Mouse (Mus musculus): ENCODE measurements at regions not wholly inside any gene's neighbourhood (a gene's known extent, or its start where the extent isn't known, plus 50 kb on each side); places are given as distances from the start of the nearest gene placed in this dataset.

GRCm38 (mm10) chr13:107720874-107721574 lies 323.2 kb upstream of the Smim15 start:
- Histone ChIP-seq H3K36me3 (ENCODE audit: insufficient read depth, low read length) (peaks cover 8% of the 10 kb centered on the region; the same call in 1 of the 2 replicates), H3K4me3 (ENCODE audit: low read length) (no peak overlapping the region), H3K9me3 (ENCODE audit: low read length) (no peaks in the 10 kb centered on the region), H3K27ac (ENCODE audit: low read length) (no peak overlapping the region), H3K27me3 (ENCODE audit: insufficient read depth, low read length) (no peaks in the 10 kb centered on the region), H3K9ac (replicated peaks; ENCODE audit: low read length) (no peak overlapping the region), H3K4me2 (replicated peaks; ENCODE audit: low read depth, low read length) (no peak overlapping the region), H3K4me1 (ENCODE audit: insufficient read depth, low read length) (0 out of 2 replicates have a peak, but pooled peaks cover 3% of the 10 kb centered on the region)
- ATAC-seq (ENCODE audit: low FRiP score, low TSS enrichment) = no peak
- 64% methylated on average over 8 of the region's 8 CpGs for WGBS

GRCm38 (mm10) chr13:107718973-107719620 lies 325.1 kb upstream of the Smim15 start:
- H3K4me1 ChIP-seq (ENCODE audit: insufficient read depth, low read length) = 0 out of 2 replicates have a peak, but pooled peaks cover 3% of the 10 kb centered on the region
- no peak for ATAC-seq (ENCODE audit: low FRiP score, low TSS enrichment)
- no peak overlapping the region for H3K27ac ChIP-seq (ENCODE audit: low read length)

GRCm38 (mm10) chr13:107715616-107716015 lies 328.6 kb upstream of the Smim15 start:
- Histone ChIP-seq H3K9ac (replicated peaks; ENCODE audit: low read length) (no peak overlapping the region), H3K27ac (ENCODE audit: low read length) (no peak overlapping the region), H3K4me2 (replicated peaks; ENCODE audit: low read depth, low read length) (no peak overlapping the region), H3K4me1 (ENCODE audit: insufficient read depth, low read length) (no peaks in the 10 kb centered on the region), H3K27me3 (ENCODE audit: insufficient read depth, low read length) (no peaks in the 10 kb centered on the region), H3K4me3 (ENCODE audit: low read length) (no peak overlapping the region), H3K9me3 (ENCODE audit: low read length) (no peaks in the 10 kb centered on the region), H3K36me3 (ENCODE audit: insufficient read depth, low read length) (no peaks in the 10 kb centered on the region)
- no peak for ATAC-seq (ENCODE audit: low FRiP score, low TSS enrichment)
- 84% methylated on average over 4 of the region's 4 CpGs for WGBS

More at GRCm38 (mm10) chr13:107718973-107719620, 325.1 kb upstream of the Smim15 start:
- H3K36me3 ChIP-seq (ENCODE audit: insufficient read depth, low read length) = no peaks in the 10 kb centered on the region
- H3K4me2 ChIP-seq (replicated peaks; ENCODE audit: low read depth, low read length) = no peak overlapping the region
- no peak overlapping the region for H3K9ac ChIP-seq (replicated peaks; ENCODE audit: low read length)
- no peaks in the 10 kb centered on the region for H3K9me3 ChIP-seq (ENCODE audit: low read length)
- H3K4me3 ChIP-seq (ENCODE audit: low read length) = no peak overlapping the region
- 60% methylated on average over 14 of the region's 14 CpGs for WGBS
- H3K27me3 ChIP-seq (ENCODE audit: insufficient read depth, low read length) = no peaks in the 10 kb centered on the region

- ATAC-seq (ENCODE audit: low FRiP score, low TSS enrichment) = no peak
- 46% methylated on average over 1 of the region's 1 CpGs for WGBS
- H3K4me1 ChIP-seq (ENCODE audit: insufficient read depth, low read length) = no peaks in the 10 kb centered on the region
These were observed 330.2 kb upstream of the Smim15 start for GRCm38 (mm10) chr13:107714001-107714400.

GRCm38 (mm10) chr13:107711341-107711994 lies 332.8 kb upstream of the Smim15 start:
- 82% methylated on average over 4 of the region's 4 CpGs for WGBS
- ATAC-seq (ENCODE audit: low FRiP score, low TSS enrichment) = no peak
- no peak overlapping the region for H3K4me3 ChIP-seq (ENCODE audit: low read length)
- H3K36me3 ChIP-seq (ENCODE audit: insufficient read depth, low read length) = no peaks in the 10 kb centered on the region
- H3K27ac ChIP-seq (ENCODE audit: low read length) = no peak overlapping the region
- H3K9me3 ChIP-seq (ENCODE audit: low read length) = no peaks in the 10 kb centered on the region
- H3K4me1 ChIP-seq (ENCODE audit: insufficient read depth, low read length) = no peaks in the 10 kb centered on the region
- H3K4me2 ChIP-seq (replicated peaks; ENCODE audit: low read depth, low read length) = no peak overlapping the region
- no peak overlapping the region for H3K9ac ChIP-seq (replicated peaks; ENCODE audit: low read length)
- H3K27me3 ChIP-seq (ENCODE audit: insufficient read depth, low read length) = no peaks in the 10 kb centered on the region

More at GRCm38 (mm10) chr13:107714001-107714400, 330.2 kb upstream of the Smim15 start:
- no peak overlapping the region for H3K4me3 ChIP-seq (ENCODE audit: low read length)
- no peak overlapping the region for H3K9ac ChIP-seq (replicated peaks; ENCODE audit: low read length)
- no peaks in the 10 kb centered on the region for H3K9me3 ChIP-seq (ENCODE audit: low read length)
- no peak overlapping the region for H3K27ac ChIP-seq (ENCODE audit: low read length)
- no peaks in the 10 kb centered on the region for H3K36me3 ChIP-seq (ENCODE audit: insufficient read depth, low read length)
- no peaks in the 10 kb centered on the region for H3K27me3 ChIP-seq (ENCODE audit: insufficient read depth, low read length)
- H3K4me2 ChIP-seq (replicated peaks; ENCODE audit: low read depth, low read length) = no peak overlapping the region

GRCm38 (mm10) chr13:107710368-107710767 lies 333.9 kb upstream of the Smim15 start:
- ATAC-seq (ENCODE audit: low FRiP score, low TSS enrichment) = no peak
- H3K4me2 ChIP-seq (replicated peaks; ENCODE audit: low read depth, low read length) = no peak overlapping the region
- H3K4me3 ChIP-seq (ENCODE audit: low read length) = no peak overlapping the region
- 99% methylated on average over 4 of the region's 4 CpGs for WGBS
- H3K4me1 ChIP-seq (ENCODE audit: insufficient read depth, low read length) = no peaks in the 10 kb centered on the region
- no peaks in the 10 kb centered on the region for H3K36me3 ChIP-seq (ENCODE audit: insufficient read depth, low read length)
- H3K27ac ChIP-seq (ENCODE audit: low read length) = no peak overlapping the region
- H3K27me3 ChIP-seq (ENCODE audit: insufficient read depth, low read length) = no peaks in the 10 kb centered on the region
- no peak overlapping the region for H3K9ac ChIP-seq (replicated peaks; ENCODE audit: low read length)
- H3K9me3 ChIP-seq (ENCODE audit: low read length) = no peaks in the 10 kb centered on the region

- Histone ChIP-seq H3K27me3 (ENCODE audit: insufficient read depth, low read length) (no peaks in the 10 kb centered on the region), H3K36me3 (ENCODE audit: insufficient read depth, low read length) (no peaks in the 10 kb centered on the region), H3K4me3 (ENCODE audit: low read length) (no peak overlapping the region), H3K9ac (replicated peaks; ENCODE audit: low read length) (no peak overlapping the region), H3K4me1 (ENCODE audit: insufficient read depth, low read length) (no peaks in the 10 kb centered on the region), H3K4me2 (replicated peaks; ENCODE audit: low read depth, low read length) (no peak overlapping the region), H3K9me3 (ENCODE audit: low read length) (no peaks in the 10 kb centered on the region), H3K27ac (ENCODE audit: low read length) (no peak overlapping the region)
- ATAC-seq (ENCODE audit: low FRiP score, low TSS enrichment) = no peak
- 70% methylated on average over 2 of the region's 2 CpGs for WGBS
These were observed 334.4 kb upstream of the Smim15 start for GRCm38 (mm10) chr13:107709828-107710227.

- H3K27me3 ChIP-seq (ENCODE audit: insufficient read depth, low read length) = no peaks in the 10 kb centered on the region
- H3K27ac ChIP-seq (ENCODE audit: low read length) = no peak overlapping the region
- H3K9me3 ChIP-seq (ENCODE audit: low read length) = no peaks in the 10 kb centered on the region
- no peaks in the 10 kb centered on the region for H3K36me3 ChIP-seq (ENCODE audit: insufficient read depth, low read length)
- H3K9ac ChIP-seq (replicated peaks; ENCODE audit: low read length) = no peak overlapping the region
- no peak overlapping the region for H3K4me3 ChIP-seq (ENCODE audit: low read length)
- ATAC-seq (ENCODE audit: low FRiP score, low TSS enrichment) = no peak
- H3K4me2 ChIP-seq (replicated peaks; ENCODE audit: low read depth, low read length) = no peak overlapping the region
- 56% methylated on average over 7 of the region's 7 CpGs for WGBS
- peaks cover 14% of the 10 kb centered on the region for H3K4me1 ChIP-seq (ENCODE audit: insufficient read depth, low read length)
These were observed 340.5 kb upstream of the Smim15 start for GRCm38 (mm10) chr13:107703736-107704135.

- Histone ChIP-seq H3K9me3 (ENCODE audit: low read length) (no peaks in the 10 kb centered on the region; the same call in 1 of the 2 replicates), H3K4me3 (ENCODE audit: low read length) (no peak overlapping the region), H3K9ac (replicated peaks; ENCODE audit: low read length) (no peak overlapping the region), H3K36me3 (ENCODE audit: insufficient read depth, low read length) (no peaks in the 10 kb centered on the region), H3K27me3 (ENCODE audit: insufficient read depth, low read length) (no peaks in the 10 kb centered on the region), H3K4me1 (ENCODE audit: insufficient read depth, low read length) (peaks cover 14% of the 10 kb centered on the region), H3K27ac (ENCODE audit: low read length) (no peak overlapping the region), H3K4me2 (replicated peaks; ENCODE audit: low read depth, low read length) (no peak overlapping the region)
- ATAC-seq (ENCODE audit: low FRiP score, low TSS enrichment) = peak; percentile 74
- 46% methylated on average over 10 of the region's 10 CpGs for WGBS
These were observed 343.7 kb upstream of the Smim15 start for GRCm38 (mm10) chr13:107700268-107701139.

Measured in kidney, embryonic 16.5 days (tissue).